Mouse (Mus musculus) gonadal fat pad, adult 2 months (tissue): ENCODE measurements around the gene Serpini1. TPM values are rescaled to one million over a fixed set of nuclear protein-coding genes. Genes with fewer than 3 reads are reported as not detected.
"Not testable (repeated sequence)": the region's sequence is repeated elsewhere in the genome, so short reads cannot be mapped to it uniquely, and the experiment has no call there.

Source experiments
- DNase-seq: peaks from one replicate; pipeline ENCODE4 v3.0.0-alpha.2; 2012; ENCODE audit warnings: low read depth
- polyA plus RNA-seq: library from polyadenylated mRNA; depleted of rRNA; stranded (reverse); fragments of >200 nt; gene quantifications from 2 replicates; pipeline ENCODE4 v1.2.3, GENCODE M21; 2012; rRNA removed

The Serpini1 gene
- polyA plus RNA-seq, 1 experiment = 0.69 TPM

DNA sequence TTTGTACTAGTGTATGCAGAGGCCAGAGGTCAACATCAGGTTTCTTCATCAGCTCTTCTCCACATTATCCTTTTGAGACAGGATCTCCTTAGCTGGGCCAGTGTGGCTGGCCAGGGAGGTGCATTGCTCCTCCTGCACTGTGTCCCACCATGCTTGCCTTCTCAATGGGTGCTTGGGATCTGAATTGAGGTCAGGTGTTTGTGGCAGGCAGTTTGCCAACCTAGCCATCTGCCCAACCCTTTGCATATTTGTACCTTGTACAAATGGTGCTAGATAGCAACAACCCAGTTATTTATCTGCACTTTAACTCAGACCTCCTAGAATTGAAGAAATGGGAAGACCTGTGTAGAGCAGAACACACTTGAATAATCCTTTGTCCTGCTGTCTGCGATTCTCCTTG, 78.3 kb downstream of the Serpini1 start:
- no peak for DNase-seq

DNA sequence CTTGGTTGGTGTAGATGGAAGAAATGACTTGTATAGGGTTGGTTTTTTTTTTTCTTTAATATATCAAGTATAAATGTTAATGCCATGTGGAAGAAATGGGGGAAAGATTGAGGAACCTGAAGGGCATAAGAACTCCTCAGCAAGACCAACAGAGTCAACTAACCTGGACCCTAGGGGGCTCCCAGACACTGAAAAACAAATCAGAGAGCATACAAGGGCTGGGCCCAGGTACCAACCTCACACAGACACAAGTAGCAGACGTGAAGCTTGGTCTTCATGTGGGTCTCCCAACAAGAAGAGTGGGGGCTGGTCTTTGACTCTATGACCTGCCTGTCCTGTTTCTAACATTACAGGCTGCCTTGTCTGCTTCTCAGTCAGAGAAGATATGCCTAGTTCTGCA, 82.2 kb downstream of the Serpini1 start:
- DNase-seq = no peak

DNA sequence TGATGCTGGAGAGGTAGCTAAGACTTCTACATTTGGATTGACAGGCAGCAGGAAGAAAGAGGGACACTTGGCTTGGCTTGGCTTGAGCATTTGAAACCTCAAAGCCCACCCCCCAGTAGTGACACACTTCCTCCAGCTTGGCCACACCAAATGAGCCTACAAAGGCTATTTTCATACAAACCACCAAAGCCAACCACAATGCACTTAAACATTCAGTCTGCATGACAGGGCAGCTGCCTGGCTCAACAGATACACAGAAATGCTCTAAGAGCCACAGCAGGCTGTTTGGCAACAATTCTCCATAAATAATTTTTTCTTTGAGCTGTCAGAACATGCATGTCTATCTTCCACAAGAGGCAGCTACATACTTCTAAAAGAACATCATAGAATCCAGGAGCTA, 90.2 kb downstream of the Serpini1 start:
- no peak for DNase-seq

DNA sequence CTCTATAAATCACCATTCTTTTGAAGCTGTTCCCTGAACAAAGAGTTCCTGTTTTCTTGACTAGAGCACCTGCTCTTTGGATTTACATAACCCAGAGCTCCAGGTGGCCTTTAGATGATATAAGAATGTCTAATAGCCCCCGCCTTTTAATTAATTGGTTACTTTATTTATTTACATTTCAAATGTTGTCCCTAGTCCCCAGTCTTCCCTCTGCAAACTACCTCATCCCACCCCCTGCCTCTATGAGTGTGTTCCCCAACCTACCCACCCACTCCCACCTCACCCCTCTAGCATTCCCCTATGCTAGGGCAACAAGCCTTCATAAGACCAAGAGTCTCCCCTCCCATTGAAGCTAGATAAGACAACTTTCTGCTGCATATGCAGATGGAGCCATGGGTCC, 90.9 kb downstream of the Serpini1 start:
- no peak for DNase-seq

DNA sequence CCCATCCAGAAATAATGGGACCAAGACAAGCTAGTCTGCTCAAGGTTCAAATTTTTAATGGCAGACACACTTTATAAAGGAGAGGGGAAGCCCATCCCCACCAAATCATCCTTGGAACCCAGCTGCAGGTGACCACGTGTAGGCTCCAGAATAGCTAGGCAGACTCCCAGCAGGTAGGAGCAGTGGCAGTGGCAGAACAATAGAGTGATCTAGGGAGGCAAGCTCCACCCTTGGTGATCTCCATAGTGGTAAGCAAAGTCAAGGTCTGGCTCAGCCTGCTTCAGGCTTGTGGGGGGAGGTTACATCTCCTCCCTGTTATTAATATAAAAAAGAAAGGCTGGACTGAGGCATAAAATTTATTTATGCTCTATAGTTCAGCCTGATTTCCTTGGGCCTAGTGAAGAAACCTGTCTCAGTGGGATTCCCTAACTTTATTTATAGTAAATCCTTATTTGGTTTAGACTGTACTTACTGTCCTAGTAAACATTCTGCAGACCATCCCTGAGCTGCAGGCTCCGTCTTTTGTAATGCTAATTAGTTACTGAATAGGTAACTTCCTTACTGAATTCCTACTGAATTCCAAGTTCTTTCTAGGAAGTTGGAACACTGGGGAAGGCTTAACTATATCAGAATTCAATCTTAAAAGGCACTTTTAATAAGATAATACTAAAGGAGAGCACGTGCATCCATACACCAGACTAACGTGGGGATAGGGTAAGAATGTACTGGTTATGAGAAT, 93.2 kb downstream of the Serpini1 start:
- not testable (repeated sequence) for DNase-seq

DNA sequence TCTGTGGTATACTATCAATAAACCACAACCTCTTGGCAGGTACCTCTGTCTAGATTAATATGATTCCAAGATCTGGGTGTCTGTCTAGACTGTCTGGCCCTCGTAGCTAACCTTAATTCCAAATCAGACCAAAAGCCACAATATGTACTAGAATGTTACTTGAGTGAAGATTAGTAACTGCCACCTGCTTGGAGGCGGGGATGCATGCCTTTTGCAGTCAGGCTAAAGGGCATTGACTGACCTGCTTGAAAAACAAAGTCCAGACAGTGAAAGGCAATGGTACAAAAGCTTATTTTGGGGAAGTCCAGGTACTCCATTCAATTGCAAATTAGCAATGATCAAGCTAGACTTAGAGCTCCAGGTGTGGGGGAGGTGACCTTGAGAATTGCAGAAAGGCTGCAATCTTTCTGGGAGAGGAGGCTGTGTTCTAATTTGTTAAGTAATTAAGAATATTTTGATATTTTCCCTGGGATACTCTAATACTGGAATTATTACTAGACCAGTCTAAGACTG, 94.3 kb downstream of the Serpini1 start:
- DNase-seq = no peak

DNA sequence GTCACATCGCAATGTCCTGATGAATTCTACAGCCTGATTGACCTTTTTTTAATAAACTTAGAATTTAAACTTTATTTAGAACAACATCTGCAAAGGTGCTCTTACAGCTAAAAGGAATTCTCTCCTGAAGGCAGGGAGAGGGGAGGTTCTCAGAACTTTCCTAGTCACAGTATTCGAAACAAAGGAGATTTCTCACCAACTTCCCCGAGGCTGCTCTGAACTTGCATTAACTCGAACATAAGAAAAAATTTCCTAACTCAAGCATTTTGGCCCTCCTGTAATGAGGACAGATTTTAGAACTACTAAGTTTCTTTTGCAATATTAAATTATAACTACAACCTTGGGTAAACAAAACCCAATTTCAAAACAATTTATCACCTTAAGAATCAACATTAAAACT, 96.6 kb downstream of the Serpini1 start:
- not testable (repeated sequence) for DNase-seq

DNA sequence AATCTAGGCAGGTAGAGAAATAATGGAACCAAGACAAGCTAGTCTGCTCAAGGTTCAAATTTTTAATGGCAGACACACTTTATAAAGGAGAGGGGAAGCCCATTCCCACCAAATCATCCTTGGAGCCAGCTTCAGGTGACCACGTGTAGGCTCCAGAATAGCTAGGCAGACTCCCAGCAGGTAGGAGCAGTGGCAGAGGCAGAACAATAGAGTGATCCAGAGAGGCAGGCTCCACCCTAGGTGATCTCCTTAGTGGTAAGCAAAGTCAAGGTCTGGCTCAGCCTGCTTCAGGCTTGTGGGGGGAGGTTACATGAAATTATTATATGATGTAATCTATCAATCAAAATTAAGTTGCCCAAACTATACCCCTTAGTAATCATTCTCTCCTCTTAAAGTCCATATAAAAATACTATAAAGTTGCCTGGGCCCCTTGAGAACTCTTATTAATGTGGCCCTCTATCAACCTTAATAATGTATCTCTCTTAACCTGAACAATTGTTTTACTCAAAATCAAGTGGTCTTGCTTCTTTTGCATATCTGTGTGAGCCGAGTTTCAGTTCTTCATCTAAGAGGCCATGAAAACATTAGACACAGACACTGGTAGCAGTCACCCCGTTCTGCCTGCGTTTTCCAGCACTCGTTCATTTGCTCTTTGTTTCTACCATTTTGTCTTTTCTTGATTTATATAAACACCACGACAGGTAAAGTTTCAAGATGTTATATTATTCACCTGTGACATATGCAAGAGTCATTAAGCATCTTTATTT, 98.4 kb downstream of the Serpini1 start:
- DNase-seq = no peak

DNA sequence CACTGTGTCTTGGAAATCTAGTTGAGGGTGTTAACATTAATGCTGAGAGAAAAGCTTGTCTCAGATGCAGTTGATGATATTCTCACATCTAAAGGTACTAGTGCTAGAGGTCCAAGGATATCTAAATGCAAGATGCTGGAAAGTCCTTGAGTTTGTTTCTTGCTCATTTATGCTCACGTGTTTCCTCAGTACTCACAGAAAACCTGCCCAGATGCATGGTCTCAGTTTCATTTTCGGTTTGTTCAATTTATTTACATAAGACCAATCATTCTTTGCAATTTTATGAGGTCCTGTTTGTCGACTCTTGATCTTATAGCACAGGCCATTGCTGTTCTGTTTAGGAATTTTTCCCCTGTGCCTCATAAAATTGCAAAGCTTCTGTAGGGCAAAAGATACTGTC, 109.6 kb downstream of the Serpini1 start:
- DNase-seq = no peak

DNA sequence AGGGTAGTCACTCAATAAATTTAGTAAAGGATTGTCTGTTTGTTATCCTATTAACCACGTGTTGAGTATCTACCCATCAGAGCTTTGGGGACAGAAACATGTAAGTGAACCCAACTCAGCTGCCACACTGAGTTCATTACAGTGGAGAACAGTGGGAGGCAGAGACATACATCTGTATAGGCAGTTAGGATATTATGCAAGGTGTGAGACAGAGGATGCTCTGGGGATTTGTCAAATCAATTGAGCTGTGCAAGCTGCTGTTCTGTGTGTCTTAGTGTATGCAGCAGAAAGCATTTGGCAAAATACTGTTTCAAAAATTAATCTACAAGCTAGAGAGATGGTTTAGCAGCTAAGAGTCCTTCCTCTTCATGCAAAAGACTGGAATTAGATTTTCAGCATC, 113.1 kb downstream of the Serpini1 start:
- no peak for DNase-seq

DNA sequence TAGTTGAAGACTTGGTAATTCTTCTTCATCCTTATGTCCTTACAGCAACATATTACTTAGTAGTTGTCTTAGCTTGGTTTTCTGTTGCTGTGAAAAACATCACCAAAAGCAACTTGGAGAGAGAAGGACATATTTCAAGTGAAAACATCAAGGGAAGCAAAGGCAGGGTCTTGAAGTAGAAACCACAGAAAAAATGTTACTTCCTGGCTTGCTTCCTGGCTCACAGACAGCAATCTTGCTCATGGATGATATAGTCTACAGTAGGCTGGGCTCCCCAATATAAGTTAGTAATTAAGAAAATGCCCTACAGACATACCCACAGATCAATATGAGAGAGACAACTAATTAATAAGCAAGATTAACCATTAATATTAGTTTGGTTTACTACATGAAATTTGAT, 125.5 kb downstream of the Serpini1 start:
- DNase-seq = no peak

DNA sequence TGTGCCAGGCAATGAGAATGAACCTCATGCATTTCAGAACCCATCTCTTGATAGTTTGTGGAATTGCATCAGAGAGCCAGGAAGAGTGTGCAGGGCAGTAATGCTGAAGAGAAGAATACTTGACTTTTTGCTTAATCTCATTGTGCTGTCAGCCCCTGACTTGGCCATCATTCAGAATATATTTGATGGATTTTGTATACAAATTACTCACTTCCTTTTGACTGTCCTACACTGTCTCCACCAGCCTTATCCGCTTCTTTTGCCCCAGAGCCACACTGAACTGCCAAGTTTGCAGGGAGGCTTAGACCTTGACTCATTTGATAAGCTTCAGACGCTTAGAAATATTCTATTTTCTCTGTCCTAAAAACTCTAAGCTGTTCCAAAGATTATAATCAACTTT, 129.4 kb downstream of the Serpini1 start:
- no peak for DNase-seq

DNA sequence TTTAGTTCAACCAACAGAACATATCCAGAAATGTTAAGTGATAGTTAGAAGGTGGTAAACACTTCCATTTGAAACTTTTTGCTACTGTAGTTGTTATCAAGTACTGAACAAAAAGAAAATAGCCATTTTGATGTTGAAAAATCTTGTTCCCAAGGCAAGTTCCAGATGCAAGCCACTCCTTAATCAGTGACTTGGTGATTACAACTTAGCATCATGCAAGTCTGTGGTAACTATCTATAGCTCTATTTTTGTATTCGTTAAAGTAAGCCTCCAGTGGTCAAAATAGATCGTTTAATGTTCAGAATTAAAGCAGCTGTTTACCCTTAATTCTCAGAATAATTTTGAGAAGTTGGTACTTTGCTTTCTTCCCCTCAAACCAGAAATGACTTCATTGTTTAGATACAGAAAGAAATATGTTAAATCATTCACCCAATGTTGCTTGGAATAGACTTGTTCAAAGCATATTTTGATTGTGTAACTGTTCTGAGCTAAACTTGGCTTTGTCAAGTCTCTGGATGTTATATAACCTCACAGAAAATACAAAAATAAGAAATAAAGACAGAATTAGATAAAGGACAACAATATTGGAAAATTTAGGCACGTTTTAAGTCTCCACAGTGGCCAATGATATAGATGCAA, 130.0 kb downstream of the Serpini1 start:
- DNase-seq = no peak

DNA sequence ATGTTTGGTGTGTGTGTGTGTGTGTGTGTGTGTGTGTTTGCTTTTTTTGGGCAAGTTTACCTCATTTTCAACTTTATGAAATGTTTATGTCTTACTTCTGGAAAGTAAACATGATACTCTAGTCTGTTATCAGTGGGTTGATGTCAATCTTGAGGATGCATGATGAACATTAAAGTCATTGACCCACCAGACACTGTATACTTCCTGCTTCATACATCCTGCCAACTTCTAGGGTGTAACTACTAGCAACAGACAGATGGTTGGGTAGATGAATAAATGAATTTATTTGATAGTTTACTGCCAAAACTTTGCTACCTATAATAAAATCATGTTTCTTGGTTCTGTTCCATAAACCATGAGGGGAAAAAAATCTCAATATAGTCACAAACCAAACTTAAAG, 133.0 kb downstream of the Serpini1 start:
- no peak for DNase-seq

DNA sequence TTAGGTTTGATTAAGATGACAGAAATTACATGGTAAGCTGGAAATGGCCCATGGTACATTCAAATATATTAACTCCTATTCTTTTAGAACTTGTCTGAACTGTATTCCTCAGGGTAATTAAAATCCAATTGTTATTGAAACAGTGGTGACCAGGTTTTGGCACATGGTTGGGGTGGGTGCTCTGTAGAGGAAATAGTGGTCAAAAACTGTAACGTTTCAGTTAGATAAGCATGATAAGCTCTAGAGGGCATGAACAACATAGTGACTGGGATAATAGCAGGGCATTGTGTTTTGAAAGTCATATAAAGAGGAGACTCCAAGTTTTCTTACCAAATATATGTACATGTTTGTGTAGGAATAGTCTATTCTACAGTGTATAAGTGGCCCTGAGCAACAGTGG, 134.7 kb downstream of the Serpini1 start:
- DNase-seq = no peak

Other genes starting within 250 kb of the Serpini1 start
- gene Wdr49, start 75.4 kb upstream of the Serpini1 start, polyA plus RNA-seq = not detected in 2 replicates
- 8.0 and 9.5 TPM in 2 replicates for gene Pdcd10, start 691 bp upstream of the Serpini1 start, polyA plus RNA-seq
- not detected in 2 replicates for gene Gm29133, start 190.7 kb downstream of the Serpini1 start, polyA plus RNA-seq